Mouse (Mus musculus): ENCODE measurements around the gene Sqor.

Sqor gene

GRCm38 (mm10) chr2:122765071-122765793 is at the start of gene Sqor:
Gene Sqor (plus strand): TSS chr2:122765237.
- peak; percentile 31 for DNase-seq (ENCODE audit: extremely low read depth, low read depth)

DNA sequence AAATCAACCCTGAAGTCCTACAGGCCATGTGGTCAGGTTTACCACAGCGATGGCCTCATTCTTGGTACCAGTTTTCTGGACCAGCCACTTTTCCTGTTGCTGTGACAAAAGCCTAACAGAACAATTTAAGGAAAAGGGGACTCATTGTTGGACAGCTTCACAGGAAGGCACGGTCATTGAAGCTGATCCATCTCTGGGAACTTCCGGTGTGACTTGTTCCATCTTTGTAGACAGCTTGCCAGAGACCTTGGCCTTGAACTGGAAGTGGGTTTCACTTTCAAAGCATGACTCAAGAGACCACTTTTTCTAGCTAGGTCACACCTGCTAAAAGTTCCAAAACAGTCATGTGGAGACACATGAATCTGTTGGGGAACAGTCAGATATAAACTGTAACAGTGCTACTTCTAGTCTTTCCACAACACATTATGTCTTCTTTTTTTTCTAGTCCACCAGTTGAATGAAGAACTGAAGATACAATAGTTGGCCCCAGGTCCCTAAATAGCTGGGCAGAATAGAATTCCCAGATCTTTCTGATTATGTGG is 48.7 kb upstream of the Sqor start:
- no peak for DNase-seq (ENCODE audit: extremely low read depth, low read depth)

- DNase-seq (ENCODE audit: extremely low read depth, low read depth) = no peak
Observed at GRCm38 (mm10) chr2:122719232-122719631, 45.8 kb upstream of the Sqor start.

DNA sequence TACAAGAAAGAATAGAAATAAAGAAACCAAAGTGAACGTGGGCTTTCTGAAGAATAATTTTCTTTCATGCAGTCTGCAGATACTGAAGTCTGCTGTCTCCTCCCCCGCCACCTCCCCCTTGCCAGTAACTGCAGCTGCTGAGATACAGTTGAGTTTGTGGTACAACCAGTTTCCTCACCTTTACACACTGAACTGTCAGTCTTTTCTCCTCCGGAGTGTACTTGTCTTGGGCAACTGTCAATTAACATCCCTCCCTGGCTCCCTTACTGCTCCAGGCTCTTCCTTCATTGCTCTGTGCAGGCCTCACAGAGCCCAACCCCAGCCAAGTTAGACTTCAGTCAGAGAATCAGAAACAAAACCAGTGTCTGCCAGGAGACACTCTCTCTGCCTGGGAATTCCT is 44.5 kb upstream of the Sqor start:
- no peak for DNase-seq (ENCODE audit: extremely low read depth, low read depth)

DNA sequence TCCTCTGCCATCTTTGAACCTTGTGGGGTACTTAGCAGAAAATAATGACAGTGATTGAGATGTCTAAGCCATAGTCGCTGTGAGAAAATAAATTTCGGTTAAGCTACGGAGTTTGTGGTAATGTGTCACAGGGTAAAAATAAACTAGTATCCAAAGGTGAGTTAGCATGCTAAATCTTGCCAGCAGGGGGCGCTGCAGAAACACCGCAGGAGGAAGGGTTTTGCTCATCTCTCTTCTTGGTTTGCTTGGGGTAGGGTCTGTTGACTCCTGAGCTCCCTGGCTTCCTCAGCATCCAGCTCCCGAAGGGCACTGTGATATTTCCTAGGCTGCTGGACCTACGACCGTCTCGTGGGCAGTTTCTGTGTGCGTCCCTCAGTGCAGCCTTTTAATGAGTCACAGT is 39.4 kb upstream of the Sqor start:
- no peak for DNase-seq (ENCODE audit: extremely low read depth, low read depth)

GRCm38 (mm10) chr2:122731456-122731855 is 33.6 kb upstream of the Sqor start:
- no peak for DNase-seq (ENCODE audit: extremely low read depth, low read depth)

DNA sequence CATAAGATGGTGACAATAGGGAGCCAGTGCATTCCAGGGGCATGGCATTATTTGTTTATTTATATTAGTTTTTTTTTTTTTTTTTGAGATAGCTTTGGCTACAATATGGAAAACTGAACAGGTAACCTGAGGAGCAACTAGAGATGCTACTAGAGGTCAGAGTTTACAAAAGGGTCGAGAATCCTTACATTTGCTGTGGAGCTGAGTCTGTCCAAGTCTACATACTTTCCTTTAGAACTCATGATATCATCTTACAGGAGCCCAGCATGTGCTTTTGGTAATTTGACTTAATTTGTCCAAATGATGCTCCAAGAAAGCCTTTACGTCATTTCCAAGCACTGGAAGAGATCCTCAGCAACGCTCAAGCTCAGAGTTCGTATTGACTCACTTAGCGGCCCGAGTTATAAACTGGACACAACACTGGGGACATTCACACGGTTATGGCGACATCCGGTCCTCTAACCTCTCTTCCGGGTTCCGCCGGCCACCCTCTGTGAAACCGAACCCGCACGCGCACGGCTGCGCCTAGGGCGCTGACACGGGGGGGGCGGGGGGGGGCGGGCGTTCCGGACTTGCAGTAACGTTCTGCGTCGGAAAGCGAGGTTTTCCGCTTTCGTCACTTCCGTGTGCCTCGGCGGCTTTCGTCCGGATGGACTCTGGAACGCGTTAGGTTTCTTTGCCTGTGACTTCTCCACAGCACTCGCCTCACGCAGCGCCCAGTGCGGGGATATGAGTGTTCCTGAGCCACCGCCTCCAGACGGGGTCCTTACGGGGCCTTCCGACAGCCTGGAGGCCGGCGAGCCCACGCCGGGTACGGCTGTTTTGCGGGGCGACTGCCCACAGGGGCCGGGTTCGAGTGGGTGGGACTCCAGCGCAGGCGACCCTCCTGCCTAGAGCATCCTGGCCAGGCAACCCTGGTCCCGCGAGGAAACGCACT is 26.9 kb upstream of the Sqor start, which contains the start of gene Bloc1s6:
Bloc1s6 (plus strand) TSS at position 610 of the 937 bp plus-strand sequence.
- DNase-seq (ENCODE audit: extremely low read depth, low read depth) = peak; percentile 88

DNA sequence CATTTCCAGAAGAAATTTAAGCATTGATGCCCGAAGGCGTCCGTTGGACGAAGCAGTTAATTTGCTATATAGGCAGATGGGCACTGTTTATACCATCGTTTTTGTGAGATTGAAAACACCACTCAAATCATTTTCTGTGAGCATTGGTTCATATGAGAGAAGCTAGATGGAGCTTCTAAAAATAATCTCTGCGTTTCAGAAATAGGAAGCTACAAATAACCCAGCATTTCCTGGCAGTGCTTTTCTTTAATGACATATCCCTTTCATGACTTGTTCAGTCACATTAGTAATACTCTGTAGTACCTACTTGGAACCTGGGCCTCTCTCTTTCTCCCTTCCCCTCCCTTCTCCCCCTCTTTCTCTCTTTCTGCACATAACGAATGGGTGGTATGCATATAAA is 26.0 kb upstream of the Sqor start:
- DNase-seq (ENCODE audit: extremely low read depth, low read depth) = no peak

DNA sequence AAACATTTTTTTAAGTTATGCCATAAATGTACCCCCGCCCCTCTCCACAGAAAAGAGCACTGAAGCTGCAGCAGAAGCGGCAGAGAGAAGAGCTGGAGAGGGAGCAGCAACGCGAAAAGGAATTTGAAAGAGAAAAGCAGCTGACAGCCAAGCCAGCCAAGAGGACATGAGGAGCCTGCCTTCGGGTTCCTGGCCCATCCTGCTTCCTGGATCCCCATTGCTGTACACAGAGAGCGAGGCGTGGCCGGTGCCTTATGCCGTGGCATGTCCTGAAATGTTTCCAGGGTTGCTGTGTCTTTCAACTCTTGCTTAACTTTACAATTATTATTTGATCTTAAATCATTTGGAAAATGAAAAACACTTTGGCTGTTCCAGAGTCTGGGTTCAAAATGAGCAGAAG is 18.6 kb upstream of the Sqor start:
- DNase-seq (ENCODE audit: extremely low read depth, low read depth) = no peak

DNA sequence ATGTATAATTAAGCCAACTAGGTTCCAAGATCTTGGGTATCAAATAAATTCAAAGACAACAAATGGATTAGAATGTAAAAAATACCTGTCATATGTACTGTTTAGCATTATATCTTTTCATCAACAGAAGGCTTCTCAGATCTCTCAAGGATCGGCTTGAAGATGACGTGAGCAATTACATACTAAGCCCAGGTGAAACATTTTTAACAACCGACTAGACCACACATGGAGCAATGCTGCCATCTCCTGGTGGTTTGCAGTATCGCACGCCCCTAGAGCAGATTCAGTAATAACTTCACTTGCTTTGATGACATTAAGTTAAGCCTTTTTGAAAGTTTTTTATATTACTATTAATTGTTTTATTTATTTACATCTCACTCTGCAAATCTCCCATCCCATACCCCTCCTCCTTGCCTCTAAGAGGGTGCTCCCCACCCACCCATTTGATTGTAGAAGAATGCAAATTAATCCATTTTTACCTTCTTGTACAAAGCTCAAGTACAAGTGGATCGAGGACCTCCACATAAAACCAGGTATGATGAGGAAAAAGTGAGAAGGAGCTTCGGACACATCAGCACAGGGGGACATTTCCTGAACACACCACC is 11.2 kb upstream of the Sqor start:
- no peak for DNase-seq (ENCODE audit: extremely low read depth, low read depth)

- no peak for DNase-seq (ENCODE audit: extremely low read depth, low read depth)
Observed at GRCm38 (mm10) chr2:122759791-122760190, 5.2 kb upstream of the Sqor start.

DNA sequence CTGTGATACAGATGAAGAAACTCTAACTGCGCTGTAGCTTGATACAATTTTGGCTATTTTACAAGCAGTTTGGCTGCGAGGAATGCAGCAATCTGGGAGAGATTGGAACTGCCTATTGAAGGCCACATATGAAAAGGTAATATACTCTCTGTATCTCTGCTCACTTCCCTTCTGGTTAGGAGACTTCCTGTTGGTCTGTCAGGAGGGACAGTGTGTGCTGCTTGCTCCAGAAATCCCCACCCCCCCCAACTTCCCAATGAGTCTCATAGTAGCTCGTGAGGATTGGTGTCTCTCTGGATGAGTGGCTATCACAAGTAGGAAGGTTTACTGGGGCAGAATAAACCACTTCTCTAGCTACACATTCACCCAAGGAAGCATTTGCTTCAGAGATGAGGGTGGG is 2.0 kb upstream of the Sqor start:
- DNase-seq (ENCODE audit: extremely low read depth, low read depth) = no peak

- no peak for DNase-seq (ENCODE audit: extremely low read depth, low read depth)
Observed at GRCm38 (mm10) chr2:122764526-122764925, 511 bp upstream of the Sqor start.

DNA sequence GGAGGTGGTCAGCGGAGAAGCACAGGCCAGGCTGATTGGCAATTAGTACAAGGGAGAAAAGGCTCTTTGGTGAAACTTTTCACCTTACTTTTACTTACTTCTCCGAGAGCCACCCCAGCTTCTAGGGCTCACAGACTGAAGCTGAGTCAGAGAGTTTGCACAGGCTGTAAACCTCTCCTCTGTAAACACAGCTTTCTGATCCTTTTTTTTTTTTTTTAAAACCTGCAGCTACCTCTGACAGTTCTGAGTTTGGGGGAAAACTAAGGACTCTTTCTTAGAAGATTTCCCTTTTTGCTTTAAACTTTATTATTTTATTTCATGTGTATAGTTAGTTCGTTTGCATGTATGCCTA is 733 bp downstream of the Sqor start:
- no peak for DNase-seq (ENCODE audit: extremely low read depth, low read depth)

- DNase-seq (ENCODE audit: extremely low read depth, low read depth) = no peak
Observed at GRCm38 (mm10) chr2:122771002-122771401, 6.0 kb downstream of the Sqor start.

- no peak for DNase-seq (ENCODE audit: extremely low read depth, low read depth)
Observed at GRCm38 (mm10) chr2:122772899-122773298, 7.9 kb downstream of the Sqor start.

DNA sequence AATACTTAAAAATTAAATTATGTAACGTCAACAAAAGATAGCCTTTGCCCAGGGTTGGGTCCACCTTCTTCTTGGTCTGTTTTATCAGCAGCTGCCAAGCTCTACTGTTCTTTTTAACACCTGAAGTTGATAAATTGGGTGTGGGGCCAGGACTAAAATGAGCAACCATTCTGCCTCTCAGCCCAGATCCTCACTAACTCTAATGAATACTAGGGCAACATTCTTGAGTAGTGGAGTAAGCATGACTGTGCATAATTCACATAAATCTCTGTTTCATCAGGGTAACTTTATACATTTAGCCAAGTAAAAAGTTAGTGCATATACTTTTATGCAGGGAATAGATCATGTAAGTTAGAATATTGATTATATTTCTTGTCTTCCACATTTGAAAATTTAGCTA is 10.5 kb downstream of the Sqor start:
- no peak for DNase-seq (ENCODE audit: extremely low read depth, low read depth)

DNA sequence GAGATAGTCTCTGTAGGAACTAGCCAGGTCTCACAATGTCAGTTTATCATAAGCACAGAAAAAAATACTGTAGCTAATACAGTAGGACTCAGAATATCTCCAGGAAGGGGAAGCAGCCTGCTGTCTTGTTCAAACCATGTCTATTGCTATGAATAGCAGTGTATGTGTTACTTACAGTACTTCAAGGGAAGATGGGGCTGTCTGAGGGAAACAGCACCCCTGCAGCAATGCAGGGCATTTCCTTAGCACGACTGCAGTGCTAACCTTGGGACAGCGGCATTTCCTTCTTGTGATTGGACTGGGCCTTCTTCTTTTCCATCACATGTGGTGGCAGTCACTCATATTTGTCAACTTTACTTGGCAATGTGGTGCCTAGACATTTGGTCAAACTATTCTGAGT is 11.8 kb downstream of the Sqor start:
- DNase-seq (ENCODE audit: extremely low read depth, low read depth) = no peak

GRCm38 (mm10) chr2:122779967-122780366 is 14.9 kb downstream of the Sqor start:
- DNase-seq (ENCODE audit: extremely low read depth, low read depth) = no peak

DNA sequence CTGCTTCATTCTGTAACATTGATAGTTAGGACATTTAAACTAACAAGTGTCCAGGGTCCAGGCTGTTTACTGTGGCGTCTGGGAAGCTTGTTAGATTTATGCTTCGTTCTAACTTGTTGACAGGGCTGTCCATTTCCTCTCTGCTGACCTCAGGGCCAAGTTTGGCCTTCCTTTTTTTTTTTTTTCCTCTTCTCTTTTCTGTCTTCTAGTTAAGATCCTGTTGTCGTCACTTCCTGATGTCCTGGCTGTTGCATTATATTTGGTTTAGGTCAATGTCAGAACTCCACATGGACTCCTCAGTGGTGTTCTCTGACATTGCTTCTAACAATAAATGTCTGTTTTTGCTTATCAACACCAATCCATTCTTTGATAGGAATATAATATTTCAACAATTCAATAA is 15.4 kb downstream of the Sqor start:
- no peak for DNase-seq (ENCODE audit: extremely low read depth, low read depth)

DNA sequence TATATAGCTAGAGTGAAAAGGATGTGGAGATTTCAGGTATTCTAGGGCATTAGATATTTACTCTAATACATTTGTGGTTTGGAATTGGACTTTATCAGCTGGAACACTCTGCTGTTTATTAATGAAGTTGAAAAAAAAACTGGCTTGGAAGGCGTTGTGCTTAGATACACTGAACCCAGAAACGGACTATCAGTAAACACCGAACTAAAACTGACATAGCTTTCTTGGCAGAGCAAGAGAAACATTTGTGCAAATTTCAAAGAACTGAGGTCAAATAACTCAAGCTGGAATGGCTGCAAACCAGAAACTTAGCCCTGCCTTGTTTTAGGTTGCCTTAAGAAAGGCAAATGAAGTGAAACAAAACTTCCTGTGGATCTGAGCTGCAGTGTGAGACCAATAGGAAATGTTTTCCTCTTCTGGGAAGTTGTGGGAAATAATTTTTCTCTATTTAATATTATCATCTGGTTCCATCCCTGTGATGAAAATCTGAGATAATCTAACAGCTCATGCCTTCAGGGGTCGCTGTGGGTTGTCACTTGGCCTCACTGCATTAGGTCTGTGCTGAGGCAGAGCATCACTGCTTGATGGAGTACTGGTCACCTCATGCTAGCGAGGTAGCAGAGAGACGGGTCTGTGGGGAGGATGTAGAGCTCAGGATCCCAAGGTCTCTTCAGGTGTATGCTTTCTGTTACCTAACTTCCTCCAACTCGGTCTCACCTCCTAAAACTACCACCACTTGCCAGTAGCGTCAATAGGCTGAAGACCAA is 16.7 kb downstream of the Sqor start:
- DNase-seq (ENCODE audit: extremely low read depth, low read depth) = no peak

All from MEL-GATA-1-ER (cell line).